Mouse (Mus musculus) liver, postnatal 0 days (tissue): Measurements from ENCODE around the gene Hnrnpdl. TPM values are rescaled to one million over a fixed set of nuclear protein-coding genes. Genes with fewer than 3 reads are reported as not detected.

Experiments
- ATAC-seq: fragments of 200-750 bp; cut with Nextera tagmentation; 2 replicates; pipeline ENCODE4 v1.8.0; 2017; ENCODE audit warnings: mild to moderate bottlenecking, moderate library complexity
- DNase-seq: peaks from one replicate; pipeline ENCODE4 v3.0.0-alpha.2; 2016
- H3K27ac ChIP-seq: fragments of 300-500 bp; sonication (generic); 2 replicates; pipeline ENCODE4 v1.5.1; 2014; ENCODE audit warnings: antibody characterized with exemption, moderate library complexity, mild to moderate bottlenecking, low read depth
- H3K27me3 ChIP-seq: fragments of 300-500 bp; sonication (generic); 2 replicates; pipeline ENCODE4 v1.6.1; 2014; ENCODE audit warnings: low read length, control low read depth, mixed read lengths; ENCODE audit not compliant: insufficient read depth
- H3K36me3 ChIP-seq: fragments of 300-500 bp; sonication (generic); replicated peaks from 2 replicates; pipeline ENCODE4 v1.6.1; 2014; ENCODE audit warnings: mild to moderate bottlenecking, control low read depth, low read length, moderate library complexity, mixed read lengths; ENCODE audit not compliant: insufficient read depth
- H3K4me1 ChIP-seq: fragments of 300-500 bp; sonication (generic); 2 replicates; pipeline ENCODE4 v1.6.1; 2014; ENCODE audit warnings: antibody characterized with exemption, mild to moderate bottlenecking, control low read depth; ENCODE audit not compliant: insufficient read depth
- H3K4me2 ChIP-seq: fragments of 300-500 bp; sonication (generic); 2 replicates; pipeline ENCODE4 v1.6.1; 2014; ENCODE audit warnings: low read depth, mild to moderate bottlenecking, low read length, moderate library complexity, mixed read lengths
- H3K4me3 ChIP-seq: fragments of 300-500 bp; sonication (generic); 2 replicates; pipeline ENCODE4 v1.5.1; 2014; ENCODE audit warnings: low read depth, low read length
- H3K9ac ChIP-seq: fragments of 300-500 bp; sonication (generic); replicated peaks from 2 replicates; pipeline ENCODE4 v1.6.1; 2014; ENCODE audit warnings: mild to moderate bottlenecking, moderate library complexity
- H3K9me3 ChIP-seq: fragments of 300-500 bp; sonication (generic); 2 replicates; pipeline ENCODE4 v1.6.1; 2016; ENCODE audit warnings: mild to moderate bottlenecking, control low read depth, low read length, mixed read lengths
- CTCF ChIP-seq: sonication (generic); IDR thresholded peaks from 2 replicates; pipeline ENCODE4 v1.5.1; 2016; ENCODE audit warnings: antibody characterized with exemption, low read depth
- EP300 ChIP-seq: IDR thresholded peaks from 2 replicates; pipeline ENCODE4 v1.6.1; 2016; ENCODE audit warnings: antibody characterized with exemption, low read depth, mild to moderate bottlenecking
- WGBS: fragments of 180-500 bp; shearing (Covaris S2); extraction: QIAGEN DNeasy Blood & Tissue Kit; methylation state at CpG from one replicate; pipeline ENCODE4 v1.1.7; 2014; ENCODE audit not compliant: insufficient replicate concordance; 5-methylcytosine and 5-hydroxymethylcytosine counted together
- polyA plus RNA-seq: library from polyadenylated mRNA; unstranded; fragments of >200 nt; fragmentation: Nextera tagmentation; extraction: Ambion mirVana; gene quantifications from 2 replicates; pipeline ENCODE4 v1.2.1, GENCODE M21; 2015

Hnrnpdl gene
- 32.6 and 33.3 TPM in 2 replicates for polyA plus RNA-seq

- peaks cover 18% of the 10 kb centered on the region for H3K36me3 ChIP-seq
- peak within 1 kb of the TSS; percentile 91 for H3K9ac ChIP-seq
- ATAC-seq = peak; percentile 78
- H3K27ac ChIP-seq = peak within 1 kb of the TSS; percentile 95
- H3K9me3 ChIP-seq = no peaks in the 10 kb centered on the region
- DNase-seq = peak; percentile 97
- peaks cover 29% of the 10 kb centered on the region for H3K4me1 ChIP-seq
- H3K4me2 ChIP-seq = peak within 1 kb of the TSS; percentile 100
- TF ChIP-seq CTCF (no peak; the same call in 1 of the 2 replicates), EP300 (no peak)
- H3K4me3 ChIP-seq = peak within 1 kb of the TSS; percentile 93
- 1% methylated on average over 47 of the region's 57 CpGs for WGBS
- no peaks in the 10 kb centered on the region for H3K27me3 ChIP-seq
These were observed at the start of gene Hnrnpdl, which contains the start of gene Enoph1 for GRCm38 (mm10) chr5:100039602-100040142. TSS of gene Hnrnpdl (minus strand) at chr5:100039664. TSS of gene Enoph1 (plus strand) at chr5:100039985.

GRCm38 (mm10) chr5:100085097-100085496 is 45.6 kb upstream of the Hnrnpdl start:
- H3K27ac ChIP-seq = no peak overlapping the region
- ATAC-seq = no peak

GRCm38 (mm10) chr5:100083953-100084562 is 44.6 kb upstream of the Hnrnpdl start:
- Histone ChIP-seq H3K4me2 (no peak overlapping the region), H3K4me1 (0 out of 2 replicates have a peak, but pooled peaks cover 2% of the 10 kb centered on the region), H3K9me3 (no peaks in the 10 kb centered on the region; the same call in 1 of the 2 replicates), H3K27ac (no peak overlapping the region), H3K4me3 (no peak overlapping the region), H3K9ac (no peak overlapping the region), H3K27me3 (no peaks in the 10 kb centered on the region), H3K36me3 (no peaks in the 10 kb centered on the region; the same call in 1 of the 2 replicates)
- TF ChIP-seq CTCF (no peak), EP300 (no peak)
- DNase-seq (no peak), ATAC-seq (no peak)
- WGBS = 79% methylated on average over 12 of the region's 12 CpGs

More at GRCm38 (mm10) chr5:100085097-100085496, 45.6 kb upstream of the Hnrnpdl start:
- Histone ChIP-seq H3K9me3 (no peaks in the 10 kb centered on the region; the same call in 1 of the 2 replicates), H3K27me3 (no peaks in the 10 kb centered on the region), H3K9ac (no peak overlapping the region), H3K4me3 (no peak overlapping the region), H3K4me2 (no peak overlapping the region), H3K36me3 (no peaks in the 10 kb centered on the region; the same call in 1 of the 2 replicates), H3K4me1 (no peaks in the 10 kb centered on the region)
- DNase-seq = no peak
- 67% methylated on average over 8 of the region's 8 CpGs for WGBS
- TF ChIP-seq CTCF = no peak

- Histone ChIP-seq H3K36me3 (no peaks in the 10 kb centered on the region; the same call in 1 of the 2 replicates), H3K4me3 (no peak overlapping the region), H3K27me3 (no peaks in the 10 kb centered on the region), H3K27ac (no peak overlapping the region), H3K4me2 (no peak overlapping the region), H3K9me3 (no peaks in the 10 kb centered on the region; the same call in 1 of the 2 replicates), H3K4me1 (0 out of 2 replicates have a peak, but pooled peaks cover 5% of the 10 kb centered on the region), H3K9ac (no peak overlapping the region)
- 45% methylated on average over 4 of the region's 4 CpGs for WGBS
- TF ChIP-seq CTCF (no peak), EP300 (no peak)
- ATAC-seq = no peak
- no peak for DNase-seq
These were observed 42.5 kb upstream of the Hnrnpdl start for GRCm38 (mm10) chr5:100082006-100082405.

GRCm38 (mm10) chr5:100079931-100080275 is 40.4 kb upstream of the Hnrnpdl start:
- Histone ChIP-seq H3K27me3 (no peaks in the 10 kb centered on the region), H3K9me3 (no peaks in the 10 kb centered on the region; the same call in 1 of the 2 replicates), H3K4me2 (no peak overlapping the region), H3K4me3 (no peak overlapping the region), H3K9ac (no peak overlapping the region), H3K4me1 (0 out of 2 replicates have a peak, but pooled peaks cover 5% of the 10 kb centered on the region), H3K27ac (no peak overlapping the region), H3K36me3 (no peaks in the 10 kb centered on the region; the same call in 1 of the 2 replicates)
- TF ChIP-seq EP300 (no peak), CTCF (no peak)
- WGBS = 70% methylated on average over 8 of the region's 8 CpGs
- no peak for ATAC-seq
- no peak for DNase-seq
